19 mouse cellular contexts compared by ENCODE assay signal in genomic region chr6:97333323-97333722, GRCm38 (mm10).
A peak's percentile ranks its signal among the peaks of the same experiment; 100 is the strongest.
DNase-seq lines count a peak whose midpoint lies in the region; ATAC-seq and TF ChIP-seq lines count a peak whose summit lies in the region.
"Had no signal": no experiment of that assay in that cellular context is flagged by ENCODE, and none has a peak within 500 bp of the region (broad histone marks: within the 10 kb centered on the region; RNA-seq: fewer than 3 reads in every experiment).

No protein-coding gene starts in this region.

- ATAC-seq in forebrain, embryonic 15.5 days (replicated peaks) = no peak
- no peak for ATAC-seq in forebrain, embryonic 11.5 days (replicated peaks; ENCODE audit: low FRiP score)
- ATAC-seq in forebrain, postnatal 0 days = peak; percentile 90
- ATAC-seq in forebrain, embryonic 13.5 days = no peak; the same call in 1 of the 2 replicates
- no peak for ATAC-seq in erythroid progenitor cell, adult 5-6 weeks (replicated peaks; ENCODE audit: low FRiP score, poor library complexity, severe bottlenecking)

- peak overlapping the region; percentile 57 for H3K27ac ChIP-seq in forebrain, embryonic 15.5 days (replicated peaks)
- H3K27ac ChIP-seq in forebrain, embryonic 11.5 days (ENCODE audit: low read depth, low read length) = no peak overlapping the region
- peak overlapping the region; percentile 16; the same call in 1 of the 2 replicates for H3K27ac ChIP-seq in forebrain, postnatal 0 days (ENCODE audit: low read depth, low read length)
- no peak overlapping the region for H3K27ac ChIP-seq in forebrain, embryonic 13.5 days
- H3K27ac ChIP-seq: embryonic facial prominence, embryonic 13.5 days; embryonic facial prominence, embryonic 15.5 days had no signal

- no peaks in the 10 kb centered on the region for H3K27me3 ChIP-seq in forebrain, embryonic 15.5 days
- no peaks in the 10 kb centered on the region for H3K27me3 ChIP-seq in forebrain, embryonic 11.5 days (ENCODE audit: control insufficient read depth, insufficient read depth, low read length)
- H3K27me3 ChIP-seq in forebrain, postnatal 0 days (ENCODE audit: insufficient read depth, low read length) = no peaks in the 10 kb centered on the region
- no peaks in the 10 kb centered on the region for H3K27me3 ChIP-seq in forebrain, embryonic 13.5 days
- H3K27me3 ChIP-seq: embryonic facial prominence, embryonic 13.5 days; embryonic facial prominence, embryonic 15.5 days had no signal

- H3K4me1 ChIP-seq in forebrain, embryonic 15.5 days = peaks cover 12% of the 10 kb centered on the region; the same call in 1 of the 2 replicates
- no peaks in the 10 kb centered on the region for H3K4me1 ChIP-seq in forebrain, embryonic 11.5 days (replicated peaks; ENCODE audit: control insufficient read depth, insufficient read depth, low read length)
- H3K4me1 ChIP-seq in forebrain, postnatal 0 days (ENCODE audit: insufficient read depth) = no peaks in the 10 kb centered on the region
- peaks cover 4% of the 10 kb centered on the region; the same call in 1 of the 2 replicates for H3K4me1 ChIP-seq in forebrain, embryonic 13.5 days
- H3K4me1 ChIP-seq: embryonic facial prominence, embryonic 13.5 days; embryonic facial prominence, embryonic 15.5 days had no signal

- no peak overlapping the region for H3K9ac ChIP-seq in forebrain, embryonic 15.5 days (replicated peaks)
- H3K9ac ChIP-seq in forebrain, embryonic 11.5 days (ENCODE audit: low read length) = no peak overlapping the region
- no peak overlapping the region for H3K9ac ChIP-seq in forebrain, postnatal 0 days
- H3K9ac ChIP-seq in forebrain, embryonic 13.5 days = no peak overlapping the region
- H3K9ac ChIP-seq: embryonic facial prominence, embryonic 13.5 days; embryonic facial prominence, embryonic 15.5 days had no signal

- 64% methylated on average over 3 of the region's 3 CpGs for WGBS in forebrain, embryonic 15.5 days
- WGBS in forebrain, embryonic 11.5 days = 89% methylated on average over 3 of the region's 3 CpGs
- WGBS in forebrain, postnatal 0 days = 49% methylated on average over 3 of the region's 3 CpGs
- 78% methylated on average over 3 of the region's 3 CpGs for WGBS in forebrain, embryonic 13.5 days

- H3K9me3 ChIP-seq in forebrain, embryonic 15.5 days = no peaks in the 10 kb centered on the region
- H3K9me3 ChIP-seq in forebrain, embryonic 11.5 days (ENCODE audit: control insufficient read depth, low read length) = no peaks in the 10 kb centered on the region
- no peaks in the 10 kb centered on the region for H3K9me3 ChIP-seq in forebrain, postnatal 0 days (ENCODE audit: low read length)
- H3K9me3 ChIP-seq in forebrain, embryonic 13.5 days (replicated peaks) = no peaks in the 10 kb centered on the region
- H3K9me3 ChIP-seq: embryonic facial prominence, embryonic 13.5 days; embryonic facial prominence, embryonic 15.5 days had no signal

- H3K4me3 ChIP-seq in forebrain, embryonic 15.5 days = no peak overlapping the region
- H3K4me3 ChIP-seq in forebrain, embryonic 11.5 days (ENCODE audit: low read depth, low read length) = no peak overlapping the region
- H3K4me3 ChIP-seq in forebrain, postnatal 0 days (ENCODE audit: low read depth, low read length) = no peak overlapping the region
- no peak overlapping the region for H3K4me3 ChIP-seq in forebrain, embryonic 13.5 days
- H3K4me3 ChIP-seq: embryonic facial prominence, embryonic 13.5 days; embryonic facial prominence, embryonic 15.5 days; erythroblast, embryonic 14.5 days had no signal

- H3K36me3 ChIP-seq in forebrain, embryonic 15.5 days = 0 out of 2 replicates have a peak, but pooled peaks cover 5% of the 10 kb centered on the region
- no peaks in the 10 kb centered on the region for H3K36me3 ChIP-seq in forebrain, embryonic 11.5 days (ENCODE audit: control insufficient read depth, insufficient read depth, low read length)
- no peaks in the 10 kb centered on the region for H3K36me3 ChIP-seq in forebrain, postnatal 0 days (ENCODE audit: insufficient read depth)
- 0 out of 2 replicates have a peak, but pooled peaks cover 12% of the 10 kb centered on the region for H3K36me3 ChIP-seq in forebrain, embryonic 13.5 days (ENCODE audit: poor library complexity, severe bottlenecking)
- H3K36me3 ChIP-seq: embryonic facial prominence, embryonic 13.5 days; embryonic facial prominence, embryonic 15.5 days had no signal

- H3K4me2 ChIP-seq in forebrain, embryonic 15.5 days (replicated peaks) = no peak overlapping the region
- no peak overlapping the region for H3K4me2 ChIP-seq in forebrain, embryonic 11.5 days (ENCODE audit: low read depth, low read length, severe bottlenecking)
- no peak overlapping the region for H3K4me2 ChIP-seq in forebrain, postnatal 0 days (ENCODE audit: low read depth)
- H3K4me2 ChIP-seq in forebrain, embryonic 13.5 days = no peak overlapping the region
- H3K4me2 ChIP-seq: embryonic facial prominence, embryonic 13.5 days; embryonic facial prominence, embryonic 15.5 days had no signal

- TF ChIP-seq CTCF in forebrain, postnatal 0 days (IDR thresholded peaks at IDR 0.05; ENCODE audit: low read depth) = no peak

- DNase-seq in forebrain, embryonic 11.5 days (ENCODE audit: low spot score) = no peak
- DNase-seq in forebrain, postnatal 0 days = peak; percentile 65
- DNase-seq in adipocyte (ENCODE audit: low spot score) = peak; percentile 18
- DNase-seq in brain, adult 2 months (ENCODE audit: low read depth, low spot score) = peak; percentile 63
- DNase-seq in embryo, embryonic 11 days = no peak
- DNase-seq: adrenal gland, adult 8-10 months; adrenal gland, postnatal 14 days; adrenal gland, postnatal 36 days; cerebellum, adult 11-12 months; cerebellum, adult 2 months; cerebellum, adult 9-10 months; cerebellum, postnatal 10 days; cerebellum, postnatal 25 days had no signal

Comparison
In these comparisons a context has a peak if more than half of its experiments do, and no peak if none do; other contexts are left out.
1. H3K27ac ChIP-seq: peak in forebrain, embryonic 15.5 days (single experiment) and forebrain, postnatal 0 days (single experiment); none in forebrain, embryonic 11.5 days (single experiment) and forebrain, embryonic 13.5 days (single experiment).
2. DNase-seq: peak in forebrain, postnatal 0 days (single experiment), adipocyte (single experiment) and brain, adult 2 months (single experiment); none in forebrain, embryonic 11.5 days (single experiment) and embryo, embryonic 11 days (single experiment).